Mouse (Mus musculus) forebrain, embryonic 16.5 days (tissue): ENCODE results near the gene Sec14l2. TPM values are rescaled to one million over a fixed set of nuclear protein-coding genes. Genes with fewer than 3 reads are reported as not detected.
A peak's percentile ranks its signal among the peaks of the same experiment; 100 is the strongest.

Experiments used
- ATAC-seq: fragments of 200-750 bp; cut with Nextera tagmentation; 2 replicates; pipeline ENCODE4 v1.8.0; 2017; ENCODE audit warnings: mild to moderate bottlenecking, moderate library complexity
- H3K27ac ChIP-seq: fragments of 300-500 bp; sonication (generic); 2 replicates; pipeline ENCODE4 v1.5.1; 2014; ENCODE audit warnings: low read length, control low read depth
- H3K27me3 ChIP-seq: fragments of 300-500 bp; sonication (generic); replicated peaks from 2 replicates; pipeline ENCODE4 v1.6.1; 2014; ENCODE audit warnings: low read length; ENCODE audit not compliant: control insufficient read depth, insufficient read depth
- H3K36me3 ChIP-seq: fragments of 300-500 bp; sonication (generic); 2 replicates; pipeline ENCODE4 v1.6.1; 2014; ENCODE audit not compliant: control insufficient read depth, insufficient read depth
- H3K4me1 ChIP-seq: fragments of 300-500 bp; sonication (generic); replicated peaks from 2 replicates; pipeline ENCODE4 v1.6.1; 2014; ENCODE audit warnings: low read length; ENCODE audit not compliant: control insufficient read depth, insufficient read depth
- H3K4me2 ChIP-seq: fragments of 300-500 bp; sonication (generic); 2 replicates; pipeline ENCODE4 v1.6.1; 2014; ENCODE audit warnings: mild to moderate bottlenecking, low read length, control low read depth
- H3K4me3 ChIP-seq: fragments of 300-500 bp; sonication (generic); replicated peaks from 2 replicates; pipeline ENCODE4 v1.5.1; 2014; ENCODE audit warnings: mild to moderate bottlenecking, low read length, control low read depth
- H3K9ac ChIP-seq: fragments of 300-500 bp; sonication (generic); replicated peaks from 2 replicates; pipeline ENCODE4 v1.6.1; 2014; ENCODE audit warnings: low read depth, low read length, control low read depth
- H3K9me3 ChIP-seq: fragments of 300-500 bp; sonication (generic); 2 replicates; pipeline ENCODE4 v1.6.1; 2016; ENCODE audit warnings: low read length; ENCODE audit not compliant: control insufficient read depth
- WGBS: fragments of 180-500 bp; shearing (Covaris S2); extraction: QIAGEN DNeasy Blood & Tissue Kit; methylation state at CpG from one replicate; pipeline ENCODE4 v1.1.7; 2014; 5-methylcytosine and 5-hydroxymethylcytosine counted together
- microRNA-seq: library from miRNA; unstranded; fragments of <30 nt; microRNA quantifications from one replicate; pipeline ENCODE4, GENCODE M21; 2017
- polyA plus RNA-seq: library from polyadenylated mRNA; unstranded; fragments of >200 nt; fragmentation: Nextera tagmentation; extraction: Ambion mirVana; gene quantifications from 2 replicates; pipeline ENCODE4 v1.2.1, GENCODE M21; 2015

The Sec14l2 gene
- polyA plus RNA-seq, 1 experiment from 2014 or later: 1.7 TPM

DNA sequence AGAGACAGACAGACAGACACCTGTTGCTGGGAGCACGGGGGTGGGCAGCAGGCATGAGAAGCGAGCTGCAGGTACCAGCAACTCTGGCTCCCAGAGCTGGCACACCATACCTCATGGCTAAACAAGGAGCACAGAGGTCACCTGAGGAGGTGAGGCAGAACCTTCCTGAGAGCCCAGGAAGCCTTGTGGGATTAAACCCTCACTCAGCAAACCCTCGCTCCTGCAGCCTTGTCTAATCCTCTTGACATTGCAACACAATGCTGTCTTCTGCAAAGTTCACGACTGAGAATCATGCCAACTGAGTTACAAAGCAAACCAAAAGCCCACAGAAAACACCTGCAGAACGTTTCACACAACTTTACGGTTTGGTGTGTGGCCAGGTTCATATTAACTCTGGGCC, 74.8 kb downstream of the Sec14l2 start:
- H3K27me3 ChIP-seq: no peaks in the 10 kb centered on the region

GRCm38 (mm10) chr11:4047766-4048165, 75.4 kb downstream of the Sec14l2 start:
- H3K4me2 ChIP-seq: no peak overlapping the region
- no peak overlapping the region for H3K27ac ChIP-seq
- no peaks in the 10 kb centered on the region for H3K36me3 ChIP-seq
- no peak overlapping the region for H3K4me3 ChIP-seq
- no peaks in the 10 kb centered on the region for H3K9me3 ChIP-seq
- H3K4me1 ChIP-seq: no peaks in the 10 kb centered on the region
- H3K9ac ChIP-seq: no peak overlapping the region
- H3K27me3 ChIP-seq: no peaks in the 10 kb centered on the region
- ATAC-seq: no peak
- WGBS: 95% methylated on average over 2 of the region's 2 CpGs

More for the DNA sequence above, 74.8 kb downstream of the Sec14l2 start:
- Histone ChIP-seq H3K36me3 (no peaks in the 10 kb centered on the region), H3K9ac (no peak overlapping the region), H3K9me3 (no peaks in the 10 kb centered on the region), H3K4me3 (no peak overlapping the region), H3K4me2 (no peak overlapping the region), H3K4me1 (no peaks in the 10 kb centered on the region), H3K27ac (no peak overlapping the region)
- ATAC-seq: no peak
- 91% methylated on average over 6 of the region's 6 CpGs for WGBS

Small RNAs within 50 kb of the gene (microRNA-seq; reads per million reads assigned to microRNA genes)
- gene Mir3060: 5.4 reads per million, percentile 22 among the genes with 10 or more reads in this experiment

Other genes starting within 250 kb of the Sec14l2 start
- gene 4921536K21Rik, start 228.3 kb downstream of the Sec14l2 start, polyA plus RNA-seq: 0.54 and 0.63 TPM in 2 replicates
- 42.4 and 46.0 TPM in 2 replicates for gene Dusp18, start 228.2 kb downstream of the Sec14l2 start, polyA plus RNA-seq
- 11.7 and 14.6 TPM in 2 replicates for gene Slc35e4, start 208.8 kb downstream of the Sec14l2 start, polyA plus RNA-seq
- 14.8 and 17.3 TPM in 2 replicates for gene Tcn2, start 191.3 kb downstream of the Sec14l2 start, polyA plus RNA-seq
- 73.4 and 75.5 TPM in 2 replicates for gene Pes1, start 159.4 kb downstream of the Sec14l2 start, polyA plus RNA-seq
- gene 4930556J24Rik, start 146.6 kb downstream of the Sec14l2 start, polyA plus RNA-seq: 0.21 and 0.30 TPM in 2 replicates
- gene Gal3st1, start 139.8 kb downstream of the Sec14l2 start, polyA plus RNA-seq: 1.6 and 2.6 TPM in 2 replicates
- not detected in 2 replicates for gene Sec14l4, start 92.0 kb downstream of the Sec14l2 start, polyA plus RNA-seq
- gene Sec14l3, start 58.6 kb downstream of the Sec14l2 start, polyA plus RNA-seq: 1.2 and 2.8 TPM in 2 replicates
- gene Mtfp1, start 28.0 kb downstream of the Sec14l2 start, polyA plus RNA-seq: 8.8 and 10.3 TPM in 2 replicates
- 51.7 and 52.6 TPM in 2 replicates for gene Rnf215, start 11.8 kb upstream of the Sec14l2 start, polyA plus RNA-seq
- 6.7 and 8.0 TPM in 2 replicates for gene Ccdc157, start 36.9 kb upstream of the Sec14l2 start, polyA plus RNA-seq
- gene Sf3a1, start 36.9 kb upstream of the Sec14l2 start, polyA plus RNA-seq: 59.4 and 60.6 TPM in 2 replicates
- gene Tbc1d10a, start 63.4 kb upstream of the Sec14l2 start, polyA plus RNA-seq: 29.1 and 33.4 TPM in 2 replicates
- 2.3 TPM in 2 replicates for gene Castor1, start 94.8 kb upstream of the Sec14l2 start, polyA plus RNA-seq
- gene Osm, start 113.0 kb upstream of the Sec14l2 start, polyA plus RNA-seq: 0.10 TPM in 1 of 2 replicates, not detected in the other
- gene Lif, start 134.1 kb upstream of the Sec14l2 start, polyA plus RNA-seq: 0.05 TPM in 1 of 2 replicates, not detected in the other